Mouse (Mus musculus): ENCODE measurements at regions not wholly inside any gene's neighbourhood (a gene's known extent, or its start where the extent isn't known, plus 50 kb on each side); places are given as distances from the start of the nearest gene placed in this dataset.
"Not testable (repeated sequence)": the region's sequence is repeated elsewhere in the genome, so short reads cannot be mapped to it uniquely, and the experiment has no call there.

- no peak for ATAC-seq (ENCODE audit: poor library complexity, severe bottlenecking)
Observed at GRCm38 (mm10) chr14:59075845-59076745, 66.6 kb downstream of the 1700129C05Rik start.

GRCm38 (mm10) chr14:59072323-59073039, 70.2 kb downstream of the 1700129C05Rik start:
- no peak for ATAC-seq (ENCODE audit: poor library complexity, severe bottlenecking)

GRCm38 (mm10) chr14:59070056-59070455, 72.6 kb downstream of the 1700129C05Rik start:
- no peak for ATAC-seq (ENCODE audit: poor library complexity, severe bottlenecking)

- no peak for ATAC-seq (ENCODE audit: poor library complexity, severe bottlenecking)
Observed at GRCm38 (mm10) chr14:59066456-59067220, 76.1 kb downstream of the 1700129C05Rik start.

- ATAC-seq (ENCODE audit: poor library complexity, severe bottlenecking), result no peak
Observed at GRCm38 (mm10) chr14:59063221-59063620, 79.5 kb downstream of the 1700129C05Rik start.

- no peak for ATAC-seq (ENCODE audit: poor library complexity, severe bottlenecking)
Observed at GRCm38 (mm10) chr14:59056832-59057231, 85.9 kb downstream of the 1700129C05Rik start.

- ATAC-seq (ENCODE audit: poor library complexity, severe bottlenecking), result no peak
Observed at GRCm38 (mm10) chr14:59055283-59055682, 87.4 kb downstream of the 1700129C05Rik start.

- ATAC-seq (ENCODE audit: poor library complexity, severe bottlenecking), result no peak
Observed at GRCm38 (mm10) chr14:59052421-59052820, 90.3 kb downstream of the 1700129C05Rik start.

GRCm38 (mm10) chr14:59051478-59051879, 91.2 kb downstream of the 1700129C05Rik start:
- ATAC-seq (ENCODE audit: poor library complexity, severe bottlenecking), result no peak

- no peak for ATAC-seq (ENCODE audit: poor library complexity, severe bottlenecking)
Observed at GRCm38 (mm10) chr14:59045687-59046086, 97.0 kb downstream of the 1700129C05Rik start.

GRCm38 (mm10) chr14:59045235-59045634, 97.5 kb downstream of the 1700129C05Rik start:
- no peak for ATAC-seq (ENCODE audit: poor library complexity, severe bottlenecking)

- ATAC-seq (ENCODE audit: poor library complexity, severe bottlenecking), result no peak
Observed at GRCm38 (mm10) chr14:59042152-59042551, 100.5 kb downstream of the 1700129C05Rik start.

- ATAC-seq (ENCODE audit: poor library complexity, severe bottlenecking), result not testable (repeated sequence)
Observed at GRCm38 (mm10) chr14:59025757-59026156, 116.9 kb downstream of the 1700129C05Rik start.

- no peak for ATAC-seq (ENCODE audit: poor library complexity, severe bottlenecking)
Observed at GRCm38 (mm10) chr14:59009534-59009933, 133.2 kb downstream of the 1700129C05Rik start.

- ATAC-seq (ENCODE audit: poor library complexity, severe bottlenecking), result no peak
Observed at GRCm38 (mm10) chr14:58999106-58999778, 143.5 kb downstream of the 1700129C05Rik start.

GRCm38 (mm10) chr14:58994994-58995393, 147.7 kb downstream of the 1700129C05Rik start:
- no peak for ATAC-seq (ENCODE audit: poor library complexity, severe bottlenecking)

GRCm38 (mm10) chr14:58989644-58990217, 153.0 kb downstream of the 1700129C05Rik start:
- no peak for ATAC-seq (ENCODE audit: poor library complexity, severe bottlenecking)

- no peak for ATAC-seq (ENCODE audit: poor library complexity, severe bottlenecking)
Observed at GRCm38 (mm10) chr14:58987688-58988087, 155.0 kb downstream of the 1700129C05Rik start.

- ATAC-seq (ENCODE audit: poor library complexity, severe bottlenecking), result no peak
Observed at GRCm38 (mm10) chr14:58985838-58986237, 156.9 kb downstream of the 1700129C05Rik start.

- ATAC-seq (ENCODE audit: poor library complexity, severe bottlenecking), result no peak
Observed at GRCm38 (mm10) chr14:58976791-58977190, 165.9 kb downstream of the 1700129C05Rik start.

Measured in megakaryocyte, adult 5-6 weeks (primary cell).